Mouse (Mus musculus) bone marrow macrophage, adult 2 months (primary cell): ENCODE results near the gene Gm5105.

Experiments
- CTCF ChIP-seq: IDR thresholded peaks from 2 replicates; pipeline ENCODE4 v1.5.1; 2012; ENCODE audit warnings: low read depth, mild to moderate bottlenecking, low read length, moderate library complexity
- POLR2A ChIP-seq: IDR thresholded peaks from 2 replicates; pipeline ENCODE4 v1.6.1; 2012; ENCODE audit warnings: mild to moderate bottlenecking, low read depth, low read length, borderline replicate concordance

DNA sequence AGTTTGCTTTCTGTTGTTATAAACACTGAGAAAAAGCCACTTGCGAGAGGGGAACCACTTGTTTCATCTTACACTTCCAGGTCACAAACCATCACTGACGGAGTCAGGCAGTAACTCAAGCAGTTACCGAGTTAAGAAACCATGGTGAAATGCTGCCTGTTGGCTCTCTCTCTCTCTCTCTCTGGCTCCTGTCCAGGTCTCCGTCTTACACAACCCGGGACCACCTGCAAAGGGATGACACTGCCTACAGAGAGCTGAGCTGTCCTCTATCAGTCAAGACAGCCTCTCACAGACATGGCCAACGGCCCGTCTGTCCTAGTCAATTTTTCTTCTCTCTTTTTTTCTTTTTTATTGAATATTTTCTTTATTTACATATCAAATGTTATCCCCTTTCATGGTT lies 23.9 kb downstream of the Gm5105 start:
- TF ChIP-seq CTCF, result no peak
- TF ChIP-seq POLR2A, result no peak
